Mouse (Mus musculus): ENCODE results near the gene Cntn5.

Cntn5 gene

DNA sequence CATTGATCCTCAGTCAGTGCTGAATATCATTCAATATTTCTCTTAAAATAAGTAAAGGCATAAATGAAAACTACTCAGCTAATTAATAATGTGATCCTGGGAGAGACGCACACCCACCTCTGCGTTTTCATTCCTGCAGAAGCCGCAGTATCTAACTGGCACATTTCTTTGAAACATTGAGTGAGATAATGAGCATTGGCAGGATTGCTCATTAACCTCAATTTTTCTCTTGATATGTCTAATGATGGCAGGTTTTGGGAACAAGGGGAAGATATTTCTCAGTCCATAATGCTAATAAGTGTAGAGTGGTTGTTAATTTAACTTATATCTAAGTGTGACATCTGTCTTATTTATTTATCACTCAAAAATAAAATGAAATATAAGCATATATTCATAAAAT is 734.0 kb downstream of the Cntn5 start:
- no peak for DNase-seq

DNA sequence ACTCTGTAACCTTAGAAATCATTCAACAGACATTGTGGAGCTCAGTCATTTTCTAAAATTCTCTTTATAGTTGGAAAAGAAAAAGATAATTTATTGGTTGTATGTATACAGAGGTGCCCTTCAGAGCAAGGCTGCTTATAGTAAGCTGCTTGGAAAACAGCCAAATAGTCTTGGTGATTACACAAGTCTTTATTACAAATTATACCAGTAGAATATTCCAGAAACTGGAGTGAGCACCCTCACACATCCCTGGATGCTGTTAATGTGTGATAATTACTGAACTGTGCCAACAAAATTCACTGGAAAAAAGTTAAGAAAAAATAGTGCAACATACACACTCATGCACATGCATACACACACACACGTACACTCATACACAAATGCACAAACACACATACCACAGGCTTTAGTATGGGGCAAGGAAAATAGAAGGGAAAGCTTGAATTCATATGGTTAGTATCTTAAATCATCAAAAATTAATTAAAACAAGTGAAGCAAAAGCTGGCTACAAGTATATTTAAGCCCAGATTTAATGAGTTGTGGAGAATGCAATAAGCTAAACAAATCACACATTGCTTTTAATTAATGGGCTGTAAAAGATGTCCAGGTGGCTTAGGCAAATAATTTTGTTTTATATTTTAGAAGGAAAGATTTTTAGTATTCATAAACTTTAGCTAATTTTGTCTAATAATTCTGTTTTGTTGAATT is 783.1 kb downstream of the Cntn5 start:
- DNase-seq: no peak

DNA sequence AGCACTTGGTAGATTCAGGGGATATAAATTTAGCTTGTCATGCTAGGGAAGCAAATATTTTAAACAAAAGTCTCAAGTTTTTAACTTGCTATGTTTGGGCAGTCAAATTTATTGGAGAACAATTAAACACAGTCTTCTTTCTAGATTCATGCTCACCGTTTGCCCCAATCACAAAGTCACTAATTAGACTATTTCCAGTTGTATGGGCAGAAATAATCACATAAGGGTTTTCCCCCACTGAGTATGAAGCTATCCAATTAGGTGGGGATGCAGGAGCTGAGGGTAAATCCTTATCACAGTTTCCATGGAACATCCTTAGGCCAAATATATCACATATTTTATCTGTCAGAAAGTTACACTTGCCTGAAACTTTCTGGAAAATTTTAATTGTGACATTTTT is 788.0 kb downstream of the Cntn5 start:
- no peak for DNase-seq

DNA sequence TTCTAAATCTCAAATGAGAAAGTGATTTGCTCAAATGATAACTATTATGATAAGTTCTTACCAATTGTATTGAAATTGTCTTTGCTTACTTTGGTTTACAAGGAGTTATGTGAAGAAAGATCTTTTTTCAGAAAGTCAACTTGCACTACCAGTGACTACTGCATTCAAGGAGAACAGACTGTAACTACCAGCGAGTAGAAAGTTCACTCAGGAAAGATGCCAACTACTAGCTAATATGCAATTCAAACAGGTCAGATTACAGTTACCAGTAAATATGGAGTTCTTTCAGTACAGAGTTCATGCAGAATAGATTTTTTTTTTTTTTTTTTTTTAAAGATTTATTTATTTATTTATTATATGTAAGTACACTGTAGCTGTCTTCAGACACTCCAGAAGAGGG is 795.4 kb downstream of the Cntn5 start:
- no peak for DNase-seq

DNA sequence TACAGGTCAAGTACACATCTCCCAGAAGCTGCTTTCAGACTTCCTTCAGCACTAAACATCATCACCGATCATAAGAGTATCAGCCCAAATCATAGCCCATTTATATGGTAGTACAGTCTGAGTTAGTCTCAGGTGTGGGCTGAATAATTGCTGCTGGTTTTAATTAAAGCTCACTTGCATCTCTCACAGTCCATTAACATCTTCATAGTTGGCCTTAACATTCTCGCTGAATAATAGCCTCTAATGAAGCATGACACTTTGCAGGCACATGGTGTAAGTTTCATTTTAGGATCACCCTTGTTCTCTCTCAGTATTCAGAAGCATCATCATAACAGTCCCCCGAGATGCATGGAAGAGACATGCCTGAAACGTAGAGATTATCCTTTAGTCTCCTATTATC is 796.7 kb downstream of the Cntn5 start:
- DNase-seq: no peak

DNA sequence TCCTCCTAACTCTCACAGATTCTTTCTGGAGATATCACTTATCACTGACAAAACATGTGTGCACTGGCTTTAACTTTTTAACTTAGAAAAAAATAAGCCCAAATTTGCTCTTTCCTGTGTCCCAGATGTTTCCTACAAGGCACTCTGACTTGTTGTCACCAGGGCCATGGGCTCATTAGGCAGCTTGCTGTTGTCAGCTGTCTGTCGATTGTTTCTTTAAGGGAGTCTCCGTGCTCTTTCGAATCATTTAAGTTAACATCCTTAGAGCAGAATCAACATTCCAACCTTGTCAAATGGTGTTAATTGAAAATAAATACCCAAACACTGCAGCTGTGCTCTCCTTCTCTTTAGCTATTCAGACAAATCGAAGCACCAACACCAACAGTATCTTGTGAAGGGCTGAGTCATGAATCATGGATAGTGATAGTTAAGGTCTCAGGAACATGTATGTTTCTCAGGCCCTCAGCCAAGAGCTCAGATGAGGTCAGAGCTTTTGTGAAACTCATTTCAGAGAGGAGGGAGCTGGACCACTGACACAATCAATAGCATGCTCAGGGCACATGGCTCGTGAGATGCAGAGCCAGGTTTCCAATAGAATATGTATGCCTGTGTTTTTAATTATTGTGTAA is 802.6 kb downstream of the Cntn5 start:
- no peak for DNase-seq

DNA sequence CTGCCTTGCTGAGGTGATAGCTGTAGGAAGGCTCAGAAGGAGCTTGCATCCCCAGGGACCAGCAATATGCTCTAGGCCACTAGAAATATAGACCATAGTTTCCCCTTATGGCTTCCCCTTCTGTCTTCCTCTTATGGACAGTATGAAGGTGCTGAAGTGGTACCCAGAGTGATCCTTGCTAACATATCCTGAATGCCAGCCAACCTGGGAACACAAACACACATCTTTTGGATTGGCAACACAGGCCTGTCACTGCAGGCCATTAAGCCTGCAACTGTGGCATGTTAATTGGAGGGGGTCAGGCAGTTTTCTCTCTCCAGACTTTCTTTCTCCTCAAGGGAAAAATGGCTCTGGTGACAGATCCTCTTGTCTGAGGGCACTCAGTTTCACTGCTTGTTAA is 828.3 kb downstream of the Cntn5 start:
- DNase-seq: no peak

DNA sequence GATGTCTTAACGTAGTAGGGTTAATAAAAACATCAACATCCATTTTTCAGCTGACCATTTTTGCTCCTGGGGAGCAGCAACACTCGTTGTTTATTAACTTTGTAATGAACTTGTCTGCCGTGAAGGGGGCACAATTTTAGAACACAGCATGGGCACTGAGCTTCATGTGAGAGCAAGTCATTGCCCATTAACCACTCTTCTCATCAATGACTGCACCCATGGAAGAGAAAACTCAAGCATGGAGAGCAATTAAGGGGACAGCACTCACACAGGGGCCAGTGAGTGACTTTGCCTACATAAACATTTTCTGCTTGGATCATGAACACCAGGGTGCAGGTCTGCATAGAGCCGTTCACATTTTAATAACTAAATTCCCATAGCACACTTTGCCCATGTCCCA is 831.2 kb downstream of the Cntn5 start:
- DNase-seq: no peak

DNA sequence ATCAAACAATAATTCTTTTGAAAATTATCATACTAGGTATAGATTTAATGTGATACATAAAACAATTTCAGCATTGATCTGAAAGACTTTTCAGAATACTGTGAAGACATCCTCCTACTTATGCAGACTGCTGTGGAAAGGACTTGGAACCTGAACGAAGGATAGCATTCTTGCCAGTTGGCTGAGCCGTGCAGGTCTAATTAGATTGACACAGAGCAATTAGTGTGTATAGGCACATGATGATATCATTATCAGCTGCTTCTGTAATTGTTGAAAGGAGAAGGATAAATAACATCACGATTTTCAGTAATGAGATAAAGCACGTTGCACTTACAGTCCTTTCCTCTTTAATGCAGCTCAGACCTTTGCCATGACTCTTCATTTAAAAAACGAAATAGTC is 831.7 kb downstream of the Cntn5 start:
- no peak for DNase-seq

DNA sequence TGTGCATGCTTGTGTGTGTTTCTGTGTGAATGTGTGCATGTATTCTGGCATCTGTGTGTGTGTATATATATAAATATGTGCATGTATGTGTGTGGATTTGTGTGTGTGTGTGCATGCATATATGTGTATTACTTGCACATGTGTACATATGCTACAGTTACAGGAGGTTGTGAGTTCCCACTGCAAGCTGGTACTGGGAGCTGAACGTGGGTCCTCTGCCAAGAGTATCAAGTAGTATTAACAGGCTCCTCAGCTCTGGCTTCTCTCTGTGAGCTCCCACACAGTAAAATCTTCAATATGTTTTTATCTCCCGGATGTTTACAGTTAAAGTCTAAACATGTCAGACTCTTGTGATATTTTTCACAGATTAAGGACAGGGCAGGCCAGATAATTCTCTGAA is 833.3 kb downstream of the Cntn5 start:
- no peak for DNase-seq

DNA sequence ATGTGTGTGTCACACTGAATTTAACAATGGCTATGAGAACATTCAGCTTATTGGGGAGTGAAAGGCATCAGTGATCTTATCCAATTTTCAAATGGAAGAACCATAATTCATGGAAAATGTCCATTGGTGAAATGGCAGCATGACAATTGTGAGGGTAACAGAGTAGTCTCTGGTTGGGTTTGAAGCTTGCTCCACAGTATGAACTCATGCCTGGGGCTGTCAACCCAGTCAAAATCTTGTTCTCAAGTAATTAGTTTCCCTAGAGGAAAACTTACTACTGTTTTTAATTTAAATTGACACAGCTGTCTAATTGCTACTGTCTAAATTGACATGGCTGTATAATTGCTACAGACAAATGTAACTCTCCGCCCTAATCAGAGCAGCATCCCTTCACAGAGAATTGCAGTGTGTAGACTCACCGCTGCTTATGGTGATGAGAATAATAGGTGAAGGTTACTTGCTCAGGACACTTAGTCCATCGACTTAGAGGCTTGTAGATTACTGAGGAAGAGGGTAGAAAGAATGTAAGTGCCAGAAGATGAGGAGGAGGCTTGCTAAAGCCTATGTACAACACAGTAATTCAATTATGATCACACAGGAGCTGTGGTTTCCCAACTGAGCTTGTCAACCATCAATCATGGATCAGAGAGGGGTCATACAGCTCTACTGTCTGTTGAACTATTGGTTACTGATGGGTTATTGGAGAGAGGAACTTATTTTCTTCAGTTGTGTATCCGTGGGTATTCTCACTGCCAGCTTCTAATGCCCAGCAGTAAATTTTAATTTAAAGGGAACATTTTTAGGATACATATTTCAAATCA is 859.4 kb downstream of the Cntn5 start:
- DNase-seq: no peak

DNA sequence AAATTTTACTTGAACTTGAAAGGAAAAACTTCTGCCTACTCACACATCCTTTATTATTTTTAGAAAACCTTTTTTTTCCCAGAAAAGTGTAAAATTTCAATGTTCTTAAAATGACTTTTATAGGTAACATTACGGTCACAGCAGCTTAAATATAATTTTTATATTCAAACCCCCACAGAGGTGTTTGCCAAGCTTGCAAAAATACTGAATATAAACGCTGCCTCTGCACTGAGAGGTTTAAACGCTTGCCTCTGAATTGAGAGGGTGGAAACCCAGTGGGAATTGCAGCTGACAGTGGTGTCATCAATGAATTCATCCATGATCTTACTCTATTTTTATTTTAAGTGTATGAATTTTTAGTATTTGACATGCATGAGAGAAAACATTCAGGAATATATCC is 861.6 kb downstream of the Cntn5 start:
- DNase-seq: no peak

DNA sequence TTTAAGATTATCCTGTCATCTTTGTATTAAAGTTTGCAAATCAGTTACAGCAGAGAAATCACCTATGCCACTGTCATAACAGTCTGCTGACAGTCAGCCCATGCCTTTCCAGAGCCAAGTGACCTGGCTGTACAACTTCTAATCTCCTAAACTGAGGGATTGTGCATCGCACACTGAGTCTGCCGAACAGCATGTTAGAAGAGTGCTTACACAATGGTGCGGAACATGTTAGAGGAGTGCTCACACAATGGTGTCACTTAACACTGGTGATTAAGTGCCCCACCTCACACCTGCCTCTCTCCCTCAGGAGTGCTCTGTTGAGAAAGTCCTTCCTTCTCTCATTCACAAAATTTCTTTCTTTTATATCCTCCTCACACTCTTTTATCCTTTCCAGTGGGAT is 889.4 kb downstream of the Cntn5 start:
- DNase-seq: no peak

DNA sequence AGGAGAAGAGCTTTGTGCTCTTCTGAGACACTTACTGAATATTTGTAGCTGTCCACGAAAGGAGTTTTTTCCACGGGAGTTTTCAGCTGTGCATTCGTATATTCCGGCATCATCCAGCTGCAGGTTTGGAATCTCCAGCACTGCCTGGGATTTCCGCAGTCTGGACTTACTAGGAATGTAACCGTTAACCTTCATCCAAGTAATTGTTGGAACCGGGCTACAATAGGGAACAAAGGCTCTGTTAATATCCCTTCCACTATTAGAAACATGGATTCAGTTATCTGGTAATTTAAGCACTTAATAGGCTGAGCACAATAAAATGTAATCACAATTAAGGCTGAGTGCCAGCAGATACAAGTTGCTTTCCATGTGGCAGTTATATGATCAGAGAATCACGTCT is 920.5 kb downstream of the Cntn5 start:
- no peak for DNase-seq

DNA sequence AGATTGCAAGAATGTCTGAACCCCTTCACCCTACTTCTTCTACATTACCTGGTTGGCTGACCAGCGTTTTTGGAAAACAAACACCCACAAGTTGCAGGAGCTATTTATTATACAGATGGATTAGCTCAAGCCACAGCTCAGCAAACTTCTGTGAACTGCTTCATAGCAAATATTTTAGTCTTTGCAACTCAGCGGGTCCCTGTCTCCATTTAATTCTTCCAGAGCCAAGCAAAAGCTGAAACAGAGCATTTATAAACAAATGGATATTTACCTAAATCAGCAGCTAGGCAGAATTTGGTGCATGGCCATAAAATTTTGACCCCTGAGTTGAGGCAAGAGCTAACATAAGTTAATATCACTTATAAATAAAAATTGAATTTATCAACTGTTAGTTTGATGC is 921.4 kb downstream of the Cntn5 start:
- no peak for DNase-seq

DNA sequence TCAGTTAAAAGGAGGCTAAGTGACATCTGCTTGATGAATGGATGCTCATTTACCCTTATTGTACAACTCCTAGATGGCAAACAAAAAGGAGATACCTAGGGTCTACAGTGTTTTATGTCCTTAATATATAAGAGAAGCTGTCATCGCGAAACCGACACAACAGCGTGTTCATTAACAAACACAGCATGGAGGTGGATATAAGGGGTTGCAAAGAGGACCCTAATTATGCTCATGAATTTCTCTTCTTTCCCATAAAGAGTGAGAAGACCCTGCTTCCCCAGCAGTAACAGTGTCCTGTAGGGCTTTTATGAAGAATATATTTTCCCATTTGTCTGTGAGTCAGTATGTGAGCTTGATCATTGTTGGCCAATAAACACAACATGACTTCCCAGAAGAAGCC is 939.2 kb downstream of the Cntn5 start:
- no peak for DNase-seq

DNA sequence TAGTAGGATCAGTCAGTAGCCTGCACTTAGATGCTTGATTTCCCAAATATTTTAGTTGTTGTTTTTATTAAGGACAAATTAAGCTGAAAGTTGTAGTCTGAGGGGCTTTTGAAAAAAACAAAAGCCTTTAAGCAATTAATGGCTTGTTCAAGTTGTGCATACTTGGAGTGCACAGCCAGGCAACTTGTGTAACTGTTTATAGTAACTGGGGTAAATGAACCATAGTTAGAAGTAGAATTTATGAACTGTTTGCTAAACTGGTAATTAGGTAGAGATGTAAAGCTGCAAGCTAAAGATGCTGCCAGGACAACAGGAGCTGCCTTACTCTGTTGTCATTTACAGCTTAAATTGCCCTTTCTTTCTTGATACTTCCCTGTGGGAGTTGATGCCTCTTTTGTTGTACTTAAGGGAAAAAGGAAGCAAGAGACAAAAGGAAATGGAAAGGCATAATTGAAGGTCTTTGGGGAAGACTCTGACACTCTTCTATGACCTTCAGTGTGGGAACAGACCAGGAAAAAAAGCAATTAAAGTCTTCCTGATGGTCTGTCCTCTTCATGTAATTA is 943.9 kb downstream of the Cntn5 start:
- DNase-seq: no peak

DNA sequence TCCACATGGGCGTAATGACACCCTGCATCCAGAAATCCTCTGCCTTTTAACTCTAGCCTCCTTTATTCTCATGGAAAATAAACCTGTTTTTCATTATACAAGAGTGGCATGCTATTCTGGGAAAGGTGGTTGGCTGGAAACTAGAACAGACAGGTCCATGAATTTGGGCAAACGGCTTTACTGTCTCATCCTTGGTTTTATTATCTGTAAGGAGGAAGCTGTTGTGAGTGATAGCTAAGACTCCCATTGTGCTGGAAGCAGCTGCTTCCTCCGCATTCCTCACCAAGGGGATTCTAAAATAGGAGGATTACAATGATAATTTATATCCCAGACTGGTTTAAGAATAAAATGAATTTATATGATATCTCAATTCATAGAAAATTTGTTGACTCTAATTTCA is 955.2 kb downstream of the Cntn5 start:
- no peak for DNase-seq

DNA sequence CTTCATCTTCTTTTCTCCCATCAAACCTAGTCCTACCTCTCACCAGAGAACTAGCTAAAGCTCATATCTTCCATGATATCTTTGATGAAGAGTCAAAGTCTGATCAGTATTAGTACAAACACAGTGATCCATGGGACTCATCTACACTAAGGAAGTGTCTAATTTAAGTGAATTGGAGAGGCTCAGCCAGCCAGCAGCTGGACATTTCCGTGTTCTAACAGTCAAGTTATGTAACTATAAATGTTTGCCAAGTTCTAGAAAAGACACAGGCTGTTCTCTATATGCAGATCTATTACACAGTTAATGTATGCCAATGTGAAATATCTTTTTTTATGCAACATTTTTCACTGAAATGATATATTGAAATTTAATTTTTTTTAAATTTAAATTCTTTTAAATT is 959.7 kb downstream of the Cntn5 start:
- no peak for DNase-seq

DNA sequence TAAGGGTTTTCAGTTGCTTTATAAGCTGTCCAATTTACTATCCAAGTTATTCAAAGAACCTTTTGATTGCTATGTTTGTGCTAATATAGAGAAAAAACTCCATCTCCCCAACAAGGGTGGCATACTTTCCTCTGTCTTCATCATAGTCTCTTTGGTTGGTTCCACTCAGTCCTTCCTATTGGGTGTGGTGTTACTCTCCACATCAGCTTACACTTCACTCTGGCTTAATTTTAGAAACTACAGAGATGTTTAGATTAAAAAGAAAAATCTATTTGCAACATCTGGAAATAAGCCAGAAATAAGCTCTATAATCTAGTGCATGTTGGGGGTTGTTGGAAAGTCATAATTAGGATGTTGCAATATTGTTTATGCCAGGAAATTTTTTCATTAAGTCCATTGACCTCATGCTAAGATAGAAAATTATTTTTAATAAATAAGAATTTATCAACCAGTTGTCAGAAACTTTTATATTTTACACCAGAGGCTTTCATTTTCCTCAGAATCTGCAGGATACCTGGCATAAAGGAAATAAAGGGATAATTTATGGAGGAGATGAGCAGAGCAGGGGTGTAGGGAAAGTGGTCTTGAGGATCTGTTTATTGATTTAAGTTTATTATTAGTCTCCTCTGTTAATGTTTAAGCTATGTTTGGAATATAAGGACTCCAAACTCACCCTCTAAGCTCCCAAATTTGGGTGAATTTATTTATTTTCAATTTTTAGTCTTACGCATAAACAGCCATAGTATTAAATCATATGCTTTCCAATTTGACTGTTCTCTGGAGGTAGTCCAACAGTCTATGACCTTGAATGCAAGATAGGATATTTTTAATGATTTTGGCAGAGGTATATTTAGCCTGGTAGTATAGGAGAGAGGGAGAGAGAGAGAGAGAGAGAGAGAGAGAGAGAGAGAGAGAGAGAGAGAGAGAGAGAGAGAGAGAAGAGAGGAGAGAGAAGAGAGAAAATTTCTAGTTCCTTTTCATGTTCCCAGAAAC is 966.8 kb downstream of the Cntn5 start:
- DNase-seq: no peak

DNA sequence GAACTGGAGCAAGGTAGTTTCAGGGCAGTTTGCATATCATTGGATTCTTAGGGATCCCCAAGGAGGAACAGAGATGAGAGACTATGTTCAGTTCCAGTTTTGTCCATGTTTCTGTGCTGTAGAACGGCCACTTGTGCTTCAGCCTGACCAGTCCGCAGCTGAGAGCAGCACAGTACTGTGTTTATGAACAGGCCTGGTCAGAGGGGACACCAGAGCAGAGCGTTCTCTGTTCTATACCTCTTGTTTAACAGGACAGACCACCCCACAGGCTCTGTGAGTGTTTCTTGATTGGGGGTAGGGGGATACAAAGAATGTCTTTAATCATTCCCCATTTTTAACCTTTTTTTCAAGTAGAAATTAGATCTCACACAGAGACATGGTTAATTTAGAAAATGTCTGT is 984.0 kb downstream of the Cntn5 start:
- DNase-seq: no peak

DNA sequence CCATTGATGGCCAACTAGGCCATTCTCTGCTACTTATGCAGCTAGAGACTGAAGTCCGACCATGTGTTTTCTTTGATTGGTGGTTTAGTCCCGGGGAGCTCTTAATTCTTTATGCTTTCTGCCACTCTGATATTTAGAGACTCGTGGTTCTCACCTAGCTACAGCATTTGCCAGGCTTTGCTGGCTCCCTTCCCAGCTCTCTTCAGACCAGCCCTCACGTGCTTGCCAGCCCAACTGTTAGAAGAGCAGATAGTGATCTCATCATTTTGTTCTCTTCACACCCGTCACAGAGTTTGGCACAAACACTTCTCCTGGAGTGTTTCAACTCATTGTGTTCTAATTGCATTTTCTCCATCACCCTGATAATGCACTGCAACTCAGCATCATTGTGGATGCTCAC is 1005.5 kb downstream of the Cntn5 start:
- DNase-seq: no peak

DNA sequence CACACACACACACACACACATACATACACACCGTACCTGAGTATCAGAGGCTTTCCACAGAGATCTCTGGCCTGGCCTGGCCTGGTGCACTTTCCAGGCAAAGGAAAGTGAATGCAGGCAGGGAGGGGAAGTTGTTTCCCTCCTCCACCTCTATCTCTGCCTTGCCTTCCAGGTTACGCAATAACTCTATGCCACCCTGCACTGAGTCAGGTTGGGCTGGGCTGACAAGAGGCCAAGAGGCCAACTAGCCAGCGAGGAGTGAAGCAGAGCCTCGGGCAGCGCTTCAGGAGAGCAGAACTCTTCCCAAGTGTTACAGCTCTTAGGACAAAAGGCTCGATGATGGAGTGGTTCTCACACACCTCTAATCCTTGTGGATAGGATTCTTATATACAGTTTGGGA is 1018.4 kb downstream of the Cntn5 start:
- DNase-seq: no peak
